8 mouse cellular contexts compared by ENCODE assay signal in genomic region chr4:117887133-117887532, GRCm38 (mm10). TPM values are rescaled to one million over a fixed set of nuclear protein-coding genes. Genes with fewer than 3 reads are reported as not detected.
DNase-seq lines count a peak whose midpoint lies in the region; ATAC-seq and TF ChIP-seq lines count a peak whose summit lies in the region.

Gene Atp6v0b, minus strand, starts transcription at chr4:117887333.

- no peak for TF ChIP-seq CTCF in bone marrow macrophage, adult 2 months (IDR thresholded peaks at IDR 0.05; ENCODE audit: low read depth, low read length)
- no peak for TF ChIP-seq CTCF in embryonic fibroblast, embryonic 13.5 days (IDR thresholded peaks at IDR 0.05; ENCODE audit: borderline replicate concordance, insufficient read depth, low read length)

- peak; percentile 91 for DNase-seq in A20 (ENCODE audit: low read depth, low spot score)
- peak; percentile 93 for DNase-seq in heart, adult 9 months (ENCODE audit: low spot score in 2 of 2)
- DNase-seq in monocyte, adult 2 months (ENCODE audit: low read depth in 1 of 2, low spot score in 2 of 2) = peak; percentile 72 to 86
- DNase-seq in spleen, postnatal 36 days (ENCODE audit: low spot score in 2 of 2) = peak; percentile 92 to 93

- H3K4me2 ChIP-seq in kidney, embryonic 14.5 days (replicated peaks; ENCODE audit: low read depth, low read length) = peak within 1 kb of the TSS; percentile 53
- peak within 1 kb of the TSS; percentile 94 for H3K4me2 ChIP-seq in limb, embryonic 15.5 days

- no peaks in the 10 kb centered on the region for H3K27me3 ChIP-seq in kidney, embryonic 14.5 days (ENCODE audit: control insufficient read depth, insufficient read depth, low read length)
- H3K27me3 ChIP-seq in limb, embryonic 15.5 days = no peaks in the 10 kb centered on the region

- peak; percentile 85 for ATAC-seq in kidney, embryonic 14.5 days (ENCODE audit: low FRiP score, low TSS enrichment)
- peak; percentile 82 for ATAC-seq in limb, embryonic 15.5 days (ENCODE audit: insufficient number of reproducible peaks, low FRiP score, low TSS enrichment, low read depth)

- peak within 1 kb of the TSS; percentile 75 for H3K4me3 ChIP-seq in bone marrow macrophage, adult 2 months (ENCODE audit: insufficient read depth, low read length)
- peak within 1 kb of the TSS; percentile 76 for H3K4me3 ChIP-seq in embryonic fibroblast, embryonic 13.5 days (ENCODE audit: insufficient read depth, low read length)
- peak within 1 kb of the TSS; percentile 77 for H3K4me3 ChIP-seq in kidney, embryonic 14.5 days (ENCODE audit: low read length)
- peak within 1 kb of the TSS; percentile 94 for H3K4me3 ChIP-seq in limb, embryonic 15.5 days

- peak within 1 kb of the TSS; percentile 71 for H3K9ac ChIP-seq in kidney, embryonic 14.5 days (ENCODE audit: low read depth, low read length)
- peak within 1 kb of the TSS; percentile 86 for H3K9ac ChIP-seq in limb, embryonic 15.5 days

- H3K4me1 ChIP-seq in bone marrow macrophage, adult 2 months (ENCODE audit: control insufficient read depth, insufficient read depth, low read length) = peaks cover 23% of the 10 kb centered on the region
- H3K4me1 ChIP-seq in embryonic fibroblast, embryonic 13.5 days (ENCODE audit: control insufficient read depth, insufficient read depth, low read length) = no peaks in the 10 kb centered on the region; the same call in 1 of the 2 replicates
- peaks cover 24% of the 10 kb centered on the region; the same call in 1 of the 2 replicates for H3K4me1 ChIP-seq in kidney, embryonic 14.5 days (ENCODE audit: control insufficient read depth, insufficient read depth, low read length)
- H3K4me1 ChIP-seq in limb, embryonic 15.5 days = peaks cover 47% of the 10 kb centered on the region

- peak within 1 kb of the TSS; percentile 89 for H3K27ac ChIP-seq in bone marrow macrophage, adult 2 months (ENCODE audit: insufficient read depth, low read depth, low read length)
- H3K27ac ChIP-seq in embryonic fibroblast, embryonic 13.5 days (ENCODE audit: insufficient read depth, low read length) = no peak within 1 kb of the TSS
- H3K27ac ChIP-seq in kidney, embryonic 14.5 days (ENCODE audit: low read depth, low read length) = no peak within 1 kb of the TSS; the same call in 1 of the 2 replicates
- H3K27ac ChIP-seq in limb, embryonic 15.5 days = peak within 1 kb of the TSS; percentile 71

- no peak for TF ChIP-seq POLR2A in bone marrow macrophage, adult 2 months (IDR thresholded peaks at IDR 0.05; ENCODE audit: borderline replicate concordance, low read depth, low read length)
- TF ChIP-seq POLR2A in embryonic fibroblast, embryonic 13.5 days (IDR thresholded peaks at IDR 0.05; ENCODE audit: low read depth, low read length) = peak; percentile 80

- peaks cover 25% of the 10 kb centered on the region for H3K36me3 ChIP-seq in kidney, embryonic 14.5 days (ENCODE audit: control insufficient read depth, insufficient read depth, low read length)
- peaks cover 26% of the 10 kb centered on the region for H3K36me3 ChIP-seq in limb, embryonic 15.5 days

- WGBS in kidney, embryonic 14.5 days = under 1% methylated on average over 37 of the region's 37 CpGs
- WGBS in limb, embryonic 15.5 days = under 1% methylated on average over 37 of the region's 37 CpGs

- H3K9me3 ChIP-seq in kidney, embryonic 14.5 days (ENCODE audit: control insufficient read depth, low read length) = no peaks in the 10 kb centered on the region
- H3K9me3 ChIP-seq in limb, embryonic 15.5 days = no peaks in the 10 kb centered on the region

RNA-seq across cellular contexts. Expression of gene Atp6v0b, which starts in this region (rescaled TPM):
- 712 and 757 TPM in 2 replicates for polyA plus RNA-seq in bone marrow macrophage, adult 2 months (2012; ENCODE audit: insufficient read depth, insufficient read length, missing spikeins)
- 137 and 146 TPM in 2 replicates for polyA plus RNA-seq in embryonic fibroblast, embryonic 13.5 days (2011; ENCODE audit: insufficient read length, low read depth, missing spikeins)
- 182 and 213 TPM in 2 replicates for polyA plus RNA-seq in kidney, embryonic 14.5 days (2014; fragmentation: Nextera tagmentation; extraction: Ambion mirVana)
- polyA plus RNA-seq in limb, embryonic 15.5 days (2015; fragmentation: Nextera tagmentation; extraction: Ambion mirVana) = 229 and 243 TPM in 2 replicates

Comparison
In these comparisons a context has a peak if more than half of its experiments do, and no peak if none do; other contexts are left out.
1. H3K27ac ChIP-seq: peak in bone marrow macrophage, adult 2 months (single experiment) and limb, embryonic 15.5 days (single experiment); none in embryonic fibroblast, embryonic 13.5 days (single experiment) and kidney, embryonic 14.5 days (single experiment).
2. Peak in every context shown above with its lines, with median percentiles within 50 percentile points of each other: DNase-seq and H3K4me3 ChIP-seq.